Mouse (Mus musculus) embryonic facial prominence, embryonic 13.5 days (tissue): ENCODE results near the gene Vmn1r46. TPM values are rescaled to one million over a fixed set of nuclear protein-coding genes. Genes with fewer than 3 reads are reported as not detected.
"Not testable (repeated sequence)": the region's sequence is repeated elsewhere in the genome, so short reads cannot be mapped to it uniquely, and the experiment has no call there.

Experiments used
- ATAC-seq: fragments of 200-750 bp; cut with Nextera tagmentation; 2 replicates; pipeline ENCODE4 v1.8.0; 2017; ENCODE audit warnings: low read depth; ENCODE audit not compliant: insufficient number of reproducible peaks, insufficient read depth, low FRiP score, low TSS enrichment
- H3K27ac ChIP-seq: fragments of 300-500 bp; sonication (generic); 2 replicates; pipeline ENCODE4 v1.5.1; 2015; ENCODE audit warnings: moderate library complexity, mild to moderate bottlenecking, inconsistent platforms
- H3K27me3 ChIP-seq: fragments of 300-500 bp; sonication (generic); 2 replicates; pipeline ENCODE4 v1.6.1; 2015; ENCODE audit warnings: mild to moderate bottlenecking, inconsistent platforms
- H3K36me3 ChIP-seq: fragments of 300-500 bp; sonication (generic); 2 replicates; pipeline ENCODE4 v1.6.1; 2015; ENCODE audit warnings: mild to moderate bottlenecking, inconsistent platforms
- H3K4me1 ChIP-seq: fragments of 300-500 bp; sonication (generic); 2 replicates; pipeline ENCODE4 v1.6.1; 2015; ENCODE audit warnings: inconsistent platforms
- H3K4me2 ChIP-seq: fragments of 300-500 bp; sonication (generic); 2 replicates; pipeline ENCODE4 v1.6.1; 2015; ENCODE audit warnings: moderate library complexity, mild to moderate bottlenecking, inconsistent platforms
- H3K4me3 ChIP-seq: fragments of 300-500 bp; sonication (generic); 2 replicates; pipeline ENCODE4 v1.5.1; 2015; ENCODE audit warnings: mild to moderate bottlenecking, inconsistent platforms
- H3K9ac ChIP-seq: fragments of 300-500 bp; sonication (generic); 2 replicates; pipeline ENCODE4 v1.6.1; 2015; ENCODE audit warnings: mild to moderate bottlenecking, inconsistent platforms
- H3K9me3 ChIP-seq: fragments of 300-500 bp; sonication (generic); 2 replicates; pipeline ENCODE4 v1.6.1; 2016; ENCODE audit warnings: inconsistent platforms
- WGBS: fragments of 180-500 bp; shearing (Covaris S2); methylation state at CpG from one replicate; pipeline ENCODE4 v1.1.7; 2015; ENCODE audit warnings: mixed read lengths; 5-methylcytosine and 5-hydroxymethylcytosine counted together
- polyA plus RNA-seq: library from polyadenylated mRNA; unstranded; fragments of >200 nt; fragmentation: Nextera tagmentation; extraction: Ambion mirVana; gene quantifications from 2 replicates; pipeline ENCODE4 v1.2.1, GENCODE M21; 2015

The Vmn1r46 gene
- not detected in 2 replicates for polyA plus RNA-seq

DNA sequence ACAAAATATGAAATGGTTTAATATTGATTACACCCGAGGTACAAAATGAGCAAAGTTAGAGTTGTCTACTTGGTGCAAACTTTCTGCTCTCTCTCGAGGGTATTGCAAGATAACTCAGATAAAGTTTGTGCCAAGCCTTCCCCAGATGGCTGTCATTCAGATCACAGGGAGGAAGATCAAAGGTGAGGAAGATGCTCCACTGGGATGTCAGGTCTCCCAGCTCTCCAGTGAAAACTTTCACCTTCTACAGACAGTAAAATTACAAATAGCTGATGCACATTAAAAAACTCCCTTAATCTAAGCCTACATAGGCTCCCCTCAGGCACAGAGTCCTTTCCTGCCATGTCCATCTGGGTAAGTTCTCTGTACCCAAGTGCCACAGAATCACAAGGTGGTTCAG, at the start of gene Vmn1r46:
Gene Vmn1r46 (plus strand): TSS at position 301 of the 400 bp plus-strand sequence.
- no peak within 1 kb of the TSS for H3K4me2 ChIP-seq
- no peak within 1 kb of the TSS for H3K27ac ChIP-seq
- H3K9ac ChIP-seq = no peak within 1 kb of the TSS
- H3K4me3 ChIP-seq = no peak within 1 kb of the TSS
- peaks cover 5% of the 10 kb centered on the region; the same call in 1 of the 2 replicates for H3K9me3 ChIP-seq
- ATAC-seq = no peak
- no peaks in the 10 kb centered on the region for H3K4me1 ChIP-seq
- no peaks in the 10 kb centered on the region for H3K27me3 ChIP-seq
- 61% methylated on average over 2 of the region's 2 CpGs for WGBS
- no peaks in the 10 kb centered on the region for H3K36me3 ChIP-seq

DNA sequence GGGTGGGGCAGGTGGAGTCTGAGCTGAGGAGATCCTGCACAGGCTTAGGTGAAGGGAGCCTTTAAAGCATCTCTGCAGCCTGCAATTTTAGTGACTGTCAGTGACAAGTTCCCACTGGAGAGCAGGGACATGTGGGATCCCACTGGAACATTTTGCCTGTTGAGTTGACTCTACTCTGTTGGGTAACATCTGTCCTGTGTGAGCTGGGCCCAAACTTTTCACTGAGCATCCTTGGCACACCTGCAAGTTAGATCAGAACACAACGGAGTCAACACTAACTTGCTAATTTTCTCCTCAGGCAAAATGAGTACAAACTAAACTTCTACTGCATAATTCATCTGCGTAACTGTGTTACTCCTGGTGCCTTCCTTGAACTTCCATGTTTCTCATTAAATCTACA, 28.6 kb upstream of the Vmn1r46 start, which contains the start of gene Vmn1r45:
Gene Vmn1r45 (minus strand): TSS at position 101 of the 400 bp plus-strand sequence.
- H3K9me3 ChIP-seq, ATAC-seq, H3K4me2 ChIP-seq, H3K4me3 ChIP-seq, H3K27me3 ChIP-seq, H3K9ac ChIP-seq, H3K4me1 ChIP-seq, H3K36me3 ChIP-seq, H3K27ac ChIP-seq: not testable (repeated sequence)
- WGBS = 85% methylated on average over 2 of the region's 2 CpGs

DNA sequence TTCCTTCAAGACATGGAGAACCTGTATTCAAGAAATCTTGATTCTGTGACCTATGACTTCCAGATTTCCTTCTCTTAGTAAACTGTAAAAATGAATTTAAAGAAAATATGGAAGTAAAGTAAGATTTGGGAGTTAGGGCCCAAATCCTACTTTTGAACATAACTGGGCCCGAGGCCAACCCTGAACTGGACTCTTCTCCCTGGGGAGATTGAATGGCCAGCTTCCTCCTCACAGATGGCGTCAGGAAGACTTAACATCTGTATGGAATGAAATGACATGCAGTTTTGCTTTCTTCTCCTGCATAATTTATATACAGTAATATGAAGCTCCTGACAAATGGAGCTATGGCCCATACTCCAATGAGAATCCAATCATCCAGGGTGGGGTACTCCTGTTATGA, 28.2 kb upstream of the Vmn1r46 start:
- WGBS = 76% methylated on average over 2 of the region's 2 CpGs
- no peak overlapping the region for H3K4me3 ChIP-seq
- ATAC-seq = no peak
- H3K9me3 ChIP-seq = no peaks in the 10 kb centered on the region
- H3K27ac ChIP-seq = no peak overlapping the region
- no peaks in the 10 kb centered on the region for H3K4me1 ChIP-seq
- H3K4me2 ChIP-seq = no peak overlapping the region
- no peaks in the 10 kb centered on the region for H3K36me3 ChIP-seq
- no peaks in the 10 kb centered on the region for H3K27me3 ChIP-seq
- H3K9ac ChIP-seq = no peak overlapping the region

DNA sequence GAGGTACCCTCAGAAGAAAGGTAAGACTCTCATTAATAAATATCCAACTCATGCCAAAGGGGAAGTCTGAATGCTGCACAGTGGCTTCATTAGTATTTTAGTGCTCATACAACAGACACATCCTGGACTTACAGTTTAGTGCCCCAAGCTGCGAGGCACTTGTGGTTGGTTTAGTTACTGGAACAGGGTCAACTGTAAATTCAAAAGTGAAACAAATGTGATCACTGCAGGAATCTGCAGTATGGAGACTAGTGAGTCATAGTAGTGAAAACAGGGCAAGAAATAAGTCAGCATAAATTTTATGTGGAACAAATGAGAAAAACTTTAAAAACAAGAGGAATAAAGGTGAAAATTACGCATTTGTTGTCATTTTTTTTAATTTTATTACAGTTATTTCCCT, 15.6 kb upstream of the Vmn1r46 start:
- H3K4me3 ChIP-seq = no peak overlapping the region
- no peaks in the 10 kb centered on the region for H3K27me3 ChIP-seq
- H3K36me3 ChIP-seq = no peaks in the 10 kb centered on the region
- no peak overlapping the region for H3K4me2 ChIP-seq
- no peak overlapping the region for H3K9ac ChIP-seq
- H3K4me1 ChIP-seq = no peaks in the 10 kb centered on the region
- no peak overlapping the region for H3K27ac ChIP-seq
- ATAC-seq = no peak
- 64% methylated on average over 2 of the region's 2 CpGs for WGBS
- H3K9me3 ChIP-seq = 0 out of 2 replicates have a peak, but pooled peaks cover 3% of the 10 kb centered on the region

DNA sequence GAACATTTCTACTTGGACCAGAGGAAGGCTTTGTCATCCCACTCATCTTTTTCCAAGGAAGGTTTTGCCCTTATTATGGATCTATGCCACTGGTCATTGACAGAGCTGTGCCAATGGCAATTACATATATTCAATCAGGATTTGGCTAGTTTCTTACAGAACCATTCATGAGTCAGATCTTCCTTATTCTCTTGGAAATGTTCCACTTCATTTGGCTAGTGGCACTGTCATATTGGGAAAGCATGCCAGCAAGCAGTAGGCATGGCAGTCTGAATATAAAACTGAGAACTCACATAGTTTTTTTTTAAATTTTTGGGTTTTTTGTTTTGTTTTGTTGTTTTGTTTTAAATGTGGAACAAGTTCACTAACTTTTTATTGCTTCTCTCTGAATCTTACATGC, 2.8 kb upstream of the Vmn1r46 start:
- no peak for ATAC-seq
- H3K4me2 ChIP-seq = no peak overlapping the region
- no peak overlapping the region for H3K27ac ChIP-seq
- no peaks in the 10 kb centered on the region for H3K4me1 ChIP-seq
- H3K4me3 ChIP-seq = no peak overlapping the region
- H3K27me3 ChIP-seq = no peaks in the 10 kb centered on the region
- H3K9ac ChIP-seq = no peak overlapping the region
- no peaks in the 10 kb centered on the region; the same call in 1 of the 2 replicates for H3K9me3 ChIP-seq
- H3K36me3 ChIP-seq = no peaks in the 10 kb centered on the region

DNA sequence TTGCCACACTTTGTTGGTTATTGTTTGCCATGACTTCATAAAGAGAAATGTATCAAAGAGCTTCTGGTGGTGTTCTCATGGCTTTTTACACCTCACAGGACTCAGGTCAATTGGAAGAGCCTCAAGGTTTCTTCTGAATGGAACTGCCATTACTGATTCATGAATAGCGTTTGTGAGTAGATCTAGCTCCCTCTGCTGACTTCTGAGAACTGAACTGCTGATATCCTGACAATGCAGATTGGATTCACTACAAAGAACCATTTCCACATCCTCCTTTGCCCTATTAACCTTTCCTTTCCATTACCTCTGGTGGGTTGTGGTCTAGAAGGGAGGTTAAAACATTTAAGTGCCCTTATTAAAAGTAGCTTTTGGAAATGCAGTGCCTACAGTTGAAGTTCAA, 16.9 kb downstream of the Vmn1r46 start:
- Histone ChIP-seq H3K9ac (no peak overlapping the region), H3K27ac (no peak overlapping the region), H3K4me3 (no peak overlapping the region), H3K36me3 (no peaks in the 10 kb centered on the region), H3K9me3 (peaks cover under 1% of the 10 kb centered on the region; the same call in 1 of the 2 replicates), H3K4me2 (no peak overlapping the region), H3K4me1 (no peaks in the 10 kb centered on the region), H3K27me3 (no peaks in the 10 kb centered on the region)
- 19% methylated on average over 1 of the region's 1 CpGs for WGBS
- no peak for ATAC-seq

DNA sequence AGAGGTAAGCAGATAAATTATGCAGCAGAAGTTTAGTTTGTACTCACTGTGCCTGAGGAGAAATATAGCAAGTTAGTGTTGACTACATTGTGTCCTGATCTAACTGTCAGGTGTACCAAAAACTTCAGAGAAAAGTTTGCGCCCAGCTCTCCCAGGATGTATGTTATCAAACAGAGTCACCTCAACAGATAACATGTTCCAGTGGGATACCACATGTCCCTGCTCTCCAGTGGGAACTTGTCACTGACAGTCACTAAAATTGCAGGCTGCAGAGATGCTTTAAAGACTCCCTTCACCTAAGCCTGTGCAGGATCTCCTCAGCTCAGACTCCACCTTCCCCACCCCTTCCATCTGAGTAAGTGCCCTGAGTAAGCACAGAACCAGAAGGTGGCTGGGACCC, 46.7 kb downstream of the Vmn1r46 start, which contains the start of gene Vmn1r47:
Gene Vmn1r47 (plus strand): TSS at position 301 of the 400 bp plus-strand sequence.
- not testable (repeated sequence) for H3K4me2 ChIP-seq, H3K36me3 ChIP-seq, H3K9me3 ChIP-seq, H3K27ac ChIP-seq, H3K9ac ChIP-seq, H3K4me1 ChIP-seq, H3K4me3 ChIP-seq, H3K27me3 ChIP-seq, ATAC-seq
- 97% methylated on average over 1 of the region's 1 CpGs for WGBS

Other genes starting within 250 kb of the Vmn1r46 start
- gene Vmn1r41, start 228.5 kb upstream of the Vmn1r46 start, polyA plus RNA-seq = not detected in 2 replicates
- not detected in 2 replicates for gene Vmn1r42, start 92.9 kb upstream of the Vmn1r46 start, polyA plus RNA-seq
- not detected in 2 replicates for gene Vmn1r43, start 92.9 kb upstream of the Vmn1r46 start, polyA plus RNA-seq
- gene Vmn1r44, start 85.7 kb upstream of the Vmn1r46 start, polyA plus RNA-seq = not detected in 2 replicates
- gene Vmn1r45, start 28.7 kb upstream of the Vmn1r46 start, polyA plus RNA-seq = not detected in 2 replicates
- not detected in 2 replicates for gene Vmn1r47, start 46.8 kb downstream of the Vmn1r46 start, polyA plus RNA-seq
- gene Vmn1r48, start 67.5 kb downstream of the Vmn1r46 start, polyA plus RNA-seq = not detected in 2 replicates
- not detected in 2 replicates for gene Vmn1r49, start 109.2 kb downstream of the Vmn1r46 start, polyA plus RNA-seq
- gene Vmn1r50, start 132.1 kb downstream of the Vmn1r46 start, polyA plus RNA-seq = not detected in 2 replicates
- not detected in 2 replicates for gene Vmn1r51, start 153.3 kb downstream of the Vmn1r46 start, polyA plus RNA-seq
- gene Vmn1r52, start 205.5 kb downstream of the Vmn1r46 start, polyA plus RNA-seq = not detected in 2 replicates
- not detected in 2 replicates for gene V1ra8, start 233.5 kb downstream of the Vmn1r46 start, polyA plus RNA-seq